Mouse (Mus musculus): ENCODE results near the gene Shcbp1.

DNA sequence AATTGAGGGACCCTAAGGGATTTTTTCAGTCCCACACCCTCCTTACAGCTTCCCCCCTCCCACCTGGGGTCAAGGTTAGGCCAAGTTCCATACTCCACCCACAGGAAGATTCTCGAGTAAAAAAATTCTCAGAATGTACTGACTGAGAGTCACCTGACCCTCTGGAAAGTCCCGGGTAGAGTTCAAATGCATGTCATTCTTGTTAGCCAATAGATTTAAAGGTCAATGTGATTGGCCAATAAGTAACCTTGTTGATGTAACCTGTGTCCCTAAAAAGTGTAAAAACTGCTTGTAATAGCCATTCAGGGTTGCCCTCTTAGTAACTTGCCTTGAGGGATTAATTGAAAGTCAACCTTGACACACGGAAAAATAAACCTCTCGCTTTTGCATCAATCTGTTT, 29.5 kb upstream of the Shcbp1 start:
- TF ChIP-seq CTCF (IDR thresholded peaks at IDR 0.05; ENCODE audit: control insufficient read depth, insufficient read depth, insufficient read length): no peak
- TF ChIP-seq USF1 (IDR thresholded peaks at IDR 0.05; ENCODE audit: low read depth): no peak
- TF ChIP-seq MAX (IDR thresholded peaks at IDR 0.05): no peak
